Mouse (Mus musculus) heart, embryonic 13.5 days (tissue): ENCODE measurements around the gene Lingo1. TPM values are rescaled to one million over a fixed set of nuclear protein-coding genes. Genes with fewer than 3 reads are reported as not detected.

Source experiments
- ATAC-seq: fragments of 200-750 bp; cut with Nextera tagmentation; 2 replicates; pipeline ENCODE4 v1.8.0; 2017; ENCODE audit warnings: moderate TSS enrichment; ENCODE audit not compliant: insufficient number of reproducible peaks, low FRiP score, low TSS enrichment; ENCODE audit errors: extremely low read depth
- H3K27ac ChIP-seq: fragments of 300-500 bp; sonication (generic); replicated peaks from 2 replicates; pipeline ENCODE4 v1.5.1; 2015; ENCODE audit warnings: moderate library complexity, mild to moderate bottlenecking, inconsistent platforms
- H3K27me3 ChIP-seq: fragments of 300-500 bp; sonication (generic); replicated peaks from 2 replicates; pipeline ENCODE4 v1.6.1; 2015; ENCODE audit warnings: mild to moderate bottlenecking, inconsistent platforms
- H3K36me3 ChIP-seq: fragments of 300-500 bp; sonication (generic); 2 replicates; pipeline ENCODE4 v1.6.1; 2015; ENCODE audit warnings: mild to moderate bottlenecking, inconsistent platforms
- H3K4me1 ChIP-seq: fragments of 300-500 bp; sonication (generic); 2 replicates; pipeline ENCODE4 v1.6.1; 2015; ENCODE audit warnings: inconsistent platforms
- H3K4me2 ChIP-seq: fragments of 300-500 bp; sonication (generic); 2 replicates; pipeline ENCODE4 v1.6.1; 2015; ENCODE audit warnings: inconsistent platforms, mild to moderate bottlenecking, moderate library complexity
- H3K4me3 ChIP-seq: fragments of 300-500 bp; sonication (generic); 2 replicates; pipeline ENCODE4 v1.5.1; 2015; ENCODE audit warnings: moderate library complexity, mild to moderate bottlenecking, inconsistent platforms
- H3K9ac ChIP-seq: fragments of 300-500 bp; sonication (generic); 2 replicates; pipeline ENCODE4 v1.6.1; 2015; ENCODE audit warnings: inconsistent platforms, mild to moderate bottlenecking, moderate library complexity
- H3K9me3 ChIP-seq: fragments of 300-500 bp; sonication (generic); 2 replicates; pipeline ENCODE4 v1.6.1; 2016; ENCODE audit warnings: inconsistent platforms
- WGBS: fragments of 180-500 bp; shearing (Covaris S2); methylation state at CpG from one replicate; pipeline ENCODE4 v1.1.7; 2015; ENCODE audit warnings: mixed read lengths; 5-methylcytosine and 5-hydroxymethylcytosine counted together
- polyA plus RNA-seq: library from polyadenylated mRNA; unstranded; fragments of >200 nt; fragmentation: Nextera tagmentation; extraction: Ambion mirVana; gene quantifications from 2 replicates; pipeline ENCODE4 v1.2.1, GENCODE M21; 2015

The Lingo1 gene
- polyA plus RNA-seq, 1 experiment from 2014 or later = 2.3 TPM

DNA sequence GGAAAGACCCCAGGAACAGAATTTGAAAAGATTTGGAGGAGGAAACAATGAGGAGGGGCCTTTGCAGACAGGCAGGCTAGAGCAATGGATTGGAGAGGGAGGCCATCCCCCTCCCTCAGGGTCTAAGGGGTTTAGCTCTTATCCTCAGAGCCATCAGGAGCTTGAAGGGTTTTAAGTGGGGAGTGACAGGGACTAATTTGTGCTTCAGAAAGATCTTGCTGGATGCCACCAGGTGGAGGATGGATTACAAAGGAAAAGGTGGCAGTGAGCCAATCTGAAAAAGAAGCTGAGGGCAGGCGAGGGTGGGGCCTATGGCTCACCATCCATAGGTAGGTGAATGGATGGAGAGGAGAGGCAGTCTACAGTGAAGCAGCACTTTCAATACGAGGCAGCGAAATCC lies 105.0 kb downstream of the Lingo1 start:
- no peak overlapping the region for H3K27ac ChIP-seq
- peaks cover 19% of the 10 kb centered on the region for H3K4me1 ChIP-seq
- no peak for ATAC-seq
- no peaks in the 10 kb centered on the region for H3K27me3 ChIP-seq
- no peak overlapping the region for H3K4me3 ChIP-seq
- 75% methylated on average over 3 of the region's 3 CpGs for WGBS
- no peaks in the 10 kb centered on the region for H3K9me3 ChIP-seq
- no peak overlapping the region for H3K9ac ChIP-seq
- H3K36me3 ChIP-seq = no peaks in the 10 kb centered on the region
- no peak overlapping the region for H3K4me2 ChIP-seq

- Histone ChIP-seq H3K27ac (no peak overlapping the region), H3K4me3 (no peak overlapping the region), H3K4me1 (peaks cover 22% of the 10 kb centered on the region), H3K36me3 (no peaks in the 10 kb centered on the region), H3K4me2 (no peak overlapping the region), H3K9me3 (no peaks in the 10 kb centered on the region), H3K27me3 (no peaks in the 10 kb centered on the region), H3K9ac (no peak overlapping the region)
- no peak for ATAC-seq
- 53% methylated on average over 1 of the region's 1 CpGs for WGBS
These were observed 105.6 kb downstream of the Lingo1 start for GRCm38 (mm10) chr9:56690679-56691078.

GRCm38 (mm10) chr9:56687490-56687889 lies 108.8 kb downstream of the Lingo1 start:
- H3K4me3 ChIP-seq = no peak overlapping the region
- no peaks in the 10 kb centered on the region; the same call in 1 of the 2 replicates for H3K27me3 ChIP-seq
- H3K4me1 ChIP-seq = peaks cover 30% of the 10 kb centered on the region
- H3K27ac ChIP-seq = no peak overlapping the region
- H3K4me2 ChIP-seq = no peak overlapping the region; the same call in 1 of the 2 replicates
- no peak overlapping the region; the same call in 1 of the 2 replicates for H3K9ac ChIP-seq
- WGBS = 74% methylated on average over 5 of the region's 5 CpGs
- no peak for ATAC-seq
- H3K9me3 ChIP-seq = no peaks in the 10 kb centered on the region
- no peaks in the 10 kb centered on the region for H3K36me3 ChIP-seq

DNA sequence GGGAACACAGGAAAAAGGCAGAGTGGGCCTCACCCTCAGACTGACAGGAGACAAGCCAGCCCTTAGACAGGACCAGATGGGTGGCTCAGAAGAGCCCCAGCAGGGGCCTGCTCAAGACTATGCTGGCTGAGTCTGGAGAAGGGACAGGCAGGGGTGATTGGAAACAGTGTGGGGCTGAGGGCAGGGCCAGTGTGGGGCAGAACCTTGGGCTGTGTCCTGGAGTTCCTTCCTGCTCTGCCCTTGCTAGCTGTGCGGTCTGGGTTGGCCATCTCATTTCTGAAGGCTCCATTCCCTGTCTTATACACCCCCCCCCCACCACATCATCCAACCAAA lies 109.2 kb downstream of the Lingo1 start:
- ATAC-seq = no peak

DNA sequence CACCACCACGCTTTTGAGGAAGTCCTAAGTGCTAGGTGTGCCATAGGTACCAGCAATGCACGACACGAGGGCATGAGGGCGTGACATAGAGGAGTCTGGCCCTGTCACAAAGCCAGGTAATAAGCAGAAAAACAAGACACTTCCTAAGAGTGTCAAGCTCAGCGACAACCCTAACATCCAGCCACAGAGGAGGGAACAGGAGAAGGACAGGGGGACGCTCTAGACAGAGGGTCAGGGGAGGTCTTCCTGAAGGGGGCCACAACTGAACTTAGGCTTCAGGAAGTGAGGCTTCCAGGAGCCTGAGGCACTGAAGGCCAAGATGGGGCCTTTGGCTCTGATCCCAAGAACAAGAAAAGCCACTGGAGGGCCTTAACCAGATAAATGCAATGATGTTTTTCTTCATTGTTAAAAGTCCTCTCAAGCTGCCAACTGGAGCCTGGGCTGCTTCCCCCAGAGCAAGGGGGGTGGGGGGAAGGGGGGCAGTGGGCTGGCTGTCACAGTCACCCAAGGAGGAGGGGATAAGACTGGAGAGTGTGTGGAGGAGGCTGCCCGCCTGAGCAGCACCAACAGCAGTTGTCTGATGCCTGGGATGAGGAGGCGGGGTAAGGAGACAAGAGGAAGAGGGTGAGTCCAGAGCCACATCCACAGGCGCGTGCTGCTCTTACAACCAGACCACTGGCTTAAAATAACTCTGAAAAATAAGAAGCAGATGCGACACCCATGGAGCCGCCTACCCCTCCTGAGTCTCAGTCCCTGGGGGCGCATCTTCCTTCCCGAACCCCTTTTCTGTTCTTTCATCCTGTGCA lies 109.7 kb downstream of the Lingo1 start:
- H3K27me3 ChIP-seq = no peaks in the 10 kb centered on the region; the same call in 1 of the 2 replicates
- H3K4me3 ChIP-seq = no peak overlapping the region
- peaks cover 30% of the 10 kb centered on the region for H3K4me1 ChIP-seq
- H3K9me3 ChIP-seq = no peaks in the 10 kb centered on the region
- peak; percentile 51 for ATAC-seq
- 28% methylated on average over 14 of the region's 14 CpGs for WGBS
- no peaks in the 10 kb centered on the region for H3K36me3 ChIP-seq
- peak overlapping the region; percentile 51 for H3K27ac ChIP-seq
- H3K4me2 ChIP-seq = no peak overlapping the region; the same call in 1 of the 2 replicates
- H3K9ac ChIP-seq = peak overlapping the region; percentile 50

More for the DNA sequence above, 109.2 kb downstream of the Lingo1 start:
- no peak overlapping the region; the same call in 1 of the 2 replicates for H3K4me2 ChIP-seq
- peaks cover 30% of the 10 kb centered on the region for H3K4me1 ChIP-seq
- no peaks in the 10 kb centered on the region for H3K36me3 ChIP-seq
- WGBS = 69% methylated on average over 1 of the region's 1 CpGs
- no peak overlapping the region for H3K4me3 ChIP-seq
- no peaks in the 10 kb centered on the region for H3K9me3 ChIP-seq
- H3K9ac ChIP-seq = peak overlapping the region; percentile 50
- H3K27me3 ChIP-seq = no peaks in the 10 kb centered on the region; the same call in 1 of the 2 replicates
- peak overlapping the region; percentile 44 for H3K27ac ChIP-seq

- no peaks in the 10 kb centered on the region for H3K36me3 ChIP-seq
- H3K4me2 ChIP-seq = no peak overlapping the region
- peaks cover 27% of the 10 kb centered on the region for H3K4me1 ChIP-seq
- no peak overlapping the region for H3K9ac ChIP-seq
- no peak overlapping the region for H3K4me3 ChIP-seq
- ATAC-seq = no peak
- peaks cover 3% of the 10 kb centered on the region; the same call in 1 of the 2 replicates for H3K27me3 ChIP-seq
- H3K9me3 ChIP-seq = 0 out of 2 replicates have a peak, but pooled peaks cover 3% of the 10 kb centered on the region
- 36% methylated on average over 4 of the region's 4 CpGs for WGBS
- peak overlapping the region; percentile 20; the same call in 1 of the 2 replicates for H3K27ac ChIP-seq
These were observed 113.4 kb downstream of the Lingo1 start for GRCm38 (mm10) chr9:56682826-56683225.

DNA sequence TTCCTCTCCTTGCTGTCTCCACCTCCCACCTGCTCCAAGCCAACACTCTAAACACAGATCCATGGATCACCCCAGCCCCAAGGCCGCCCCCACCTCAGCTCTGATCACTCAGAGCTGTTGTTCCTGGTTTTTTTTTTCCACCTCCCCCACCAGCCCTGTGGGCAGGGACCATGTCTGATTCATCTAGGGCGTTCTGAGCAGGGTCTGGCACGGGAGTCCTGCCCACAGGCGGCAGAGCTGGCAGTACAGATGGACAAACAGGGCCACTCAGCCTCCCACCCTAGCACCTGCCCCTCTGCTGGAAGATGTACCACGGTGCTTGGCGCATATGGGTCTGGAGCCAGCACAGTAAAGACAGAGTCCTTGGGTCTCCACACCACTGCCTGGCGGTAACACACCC lies 114.3 kb downstream of the Lingo1 start:
- ATAC-seq = no peak
- Histone ChIP-seq H3K9me3 (0 out of 2 replicates have a peak, but pooled peaks cover 3% of the 10 kb centered on the region), H3K4me2 (no peak overlapping the region), H3K4me3 (no peak overlapping the region), H3K4me1 (peaks cover 19% of the 10 kb centered on the region), H3K27me3 (peaks cover 3% of the 10 kb centered on the region; the same call in 1 of the 2 replicates), H3K9ac (no peak overlapping the region), H3K27ac (no peak overlapping the region), H3K36me3 (no peaks in the 10 kb centered on the region)
- 68% methylated on average over 7 of the region's 7 CpGs for WGBS

DNA sequence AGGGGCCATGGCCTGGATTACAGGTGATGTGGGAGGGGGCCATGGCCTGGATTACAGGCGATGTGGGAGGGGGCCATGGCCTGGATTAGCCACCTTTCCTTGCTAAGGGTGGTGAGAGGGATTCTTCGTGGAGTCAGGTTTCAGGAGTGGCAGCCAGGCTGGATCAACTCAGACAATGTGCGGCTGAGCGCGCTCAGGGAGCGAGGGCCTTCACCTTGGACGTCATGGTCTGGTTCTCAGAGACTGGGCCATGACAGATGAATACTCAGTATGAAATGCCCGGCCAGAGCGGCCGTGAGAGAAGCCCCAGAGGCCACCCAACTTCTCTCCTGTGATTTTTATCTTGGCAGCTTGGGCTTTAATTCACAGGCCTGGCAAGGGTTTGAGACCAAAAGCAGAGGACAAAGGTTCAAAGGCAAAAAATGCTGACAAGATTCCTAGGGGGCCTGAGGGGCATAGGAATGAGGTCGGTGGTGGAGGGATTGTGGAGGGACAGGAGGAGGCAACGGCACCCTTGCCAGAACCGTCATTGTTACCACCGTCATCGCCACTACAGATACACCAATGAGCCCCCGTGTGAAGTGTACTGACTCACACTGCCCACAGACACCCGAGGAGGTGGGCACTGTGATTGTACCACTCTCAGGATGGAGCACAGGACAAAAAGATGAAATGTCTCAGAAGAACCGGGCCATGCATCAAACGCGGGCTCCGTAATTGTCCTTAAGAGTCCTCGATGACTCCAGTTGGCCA lies 117.2 kb downstream of the Lingo1 start:
- H3K4me1 ChIP-seq = 0 out of 2 replicates have a peak, but pooled peaks cover 8% of the 10 kb centered on the region
- H3K4me3 ChIP-seq = no peak overlapping the region
- peaks cover 3% of the 10 kb centered on the region; the same call in 1 of the 2 replicates for H3K27me3 ChIP-seq
- H3K4me2 ChIP-seq = no peak overlapping the region
- ATAC-seq = no peak
- H3K36me3 ChIP-seq = no peaks in the 10 kb centered on the region
- H3K9me3 ChIP-seq = 0 out of 2 replicates have a peak, but pooled peaks cover 3% of the 10 kb centered on the region
- 84% methylated on average over 22 of the region's 22 CpGs for WGBS
- H3K9ac ChIP-seq = no peak overlapping the region
- H3K27ac ChIP-seq = no peak overlapping the region

DNA sequence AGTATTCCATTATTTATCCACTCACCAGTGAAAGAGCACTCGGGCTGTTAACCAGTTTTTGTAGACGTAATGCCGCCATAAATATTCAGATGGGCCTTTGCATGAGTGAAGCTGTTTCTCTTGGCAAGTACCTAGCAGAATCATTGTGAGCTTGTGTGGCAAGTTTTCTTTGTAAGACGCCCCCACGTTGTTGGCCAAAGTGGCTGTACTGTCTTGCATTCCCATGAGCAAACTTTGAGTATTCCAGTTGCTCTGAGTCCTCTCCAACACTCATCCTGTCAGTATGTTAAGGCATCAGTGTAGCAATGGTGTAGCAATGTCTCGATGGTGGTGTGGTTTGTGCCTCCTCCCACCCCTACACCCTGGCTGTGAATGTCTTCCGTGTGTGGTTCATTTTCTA lies 120.6 kb downstream of the Lingo1 start:
- no peak for ATAC-seq
- Histone ChIP-seq H3K27ac (no peak overlapping the region), H3K4me3 (no peak overlapping the region), H3K9ac (no peak overlapping the region), H3K4me2 (no peak overlapping the region), H3K9me3 (0 out of 2 replicates have a peak, but pooled peaks cover 3% of the 10 kb centered on the region), H3K36me3 (no peaks in the 10 kb centered on the region), H3K27me3 (0 out of 2 replicates have a peak, but pooled peaks cover 3% of the 10 kb centered on the region), H3K4me1 (no peaks in the 10 kb centered on the region)
- WGBS = 77% methylated on average over 7 of the region's 7 CpGs

DNA sequence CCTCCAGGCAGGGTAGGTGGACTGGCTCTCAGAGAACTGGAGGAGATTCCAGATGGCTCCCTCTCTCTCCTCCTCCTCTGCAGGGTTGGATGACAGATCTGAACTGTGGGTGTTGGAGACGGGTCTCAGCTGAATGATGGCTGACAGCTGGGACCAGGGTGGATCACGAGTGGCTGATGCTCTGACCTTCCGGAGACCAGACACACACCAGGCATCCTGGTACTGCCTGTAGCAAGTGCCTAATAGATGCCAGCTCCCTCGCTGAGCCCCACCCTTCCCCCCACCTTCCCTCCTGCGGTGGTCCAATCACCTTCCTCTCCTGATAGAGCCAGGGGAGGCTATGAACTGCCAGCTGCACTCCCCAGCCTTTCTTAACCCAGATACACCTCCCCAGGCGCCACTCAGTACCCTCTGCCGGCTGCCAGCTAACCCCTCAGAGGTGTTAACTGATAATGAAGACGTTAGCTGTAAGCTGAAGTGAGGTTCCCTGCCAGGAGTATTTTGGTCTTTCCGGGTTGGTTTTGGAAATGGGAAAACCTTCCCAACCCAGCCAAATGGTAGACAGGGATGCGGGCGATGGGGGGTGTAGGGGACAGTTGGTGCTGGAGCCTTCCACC lies 126.6 kb downstream of the Lingo1 start:
- Histone ChIP-seq H3K4me1 (peaks cover 9% of the 10 kb centered on the region), H3K4me2 (no peak overlapping the region), H3K4me3 (no peak overlapping the region), H3K9me3 (no peaks in the 10 kb centered on the region), H3K27me3 (peaks cover 6% of the 10 kb centered on the region; the same call in 1 of the 2 replicates), H3K27ac (no peak overlapping the region), H3K36me3 (no peaks in the 10 kb centered on the region), H3K9ac (no peak overlapping the region)
- 14% methylated on average over 11 of the region's 11 CpGs for WGBS
- ATAC-seq = no peak

- Histone ChIP-seq H3K4me2 (no peak overlapping the region), H3K4me3 (no peak overlapping the region), H3K36me3 (no peaks in the 10 kb centered on the region), H3K4me1 (no peaks in the 10 kb centered on the region), H3K9ac (no peak overlapping the region), H3K9me3 (no peaks in the 10 kb centered on the region), H3K27me3 (peaks cover 39% of the 10 kb centered on the region), H3K27ac (no peak overlapping the region)
- no peak for ATAC-seq
- 69% methylated on average over 5 of the region's 5 CpGs for WGBS
These were observed 132.1 kb downstream of the Lingo1 start for GRCm38 (mm10) chr9:56664136-56664535.
